Mouse (Mus musculus) layer of hippocampus, postnatal 25 days (tissue): Measurements from ENCODE around the gene 1700122O11Rik. TPM values are rescaled to one million over a fixed set of nuclear protein-coding genes. Genes with fewer than 3 reads are reported as not detected.

Experiments used
- DNase-seq, 2 experiments: peaks; one replicate each; pipeline ENCODE4 v3.0.0; 2022; ENCODE audit warnings: mixed read lengths in 2 of 2, low spot score in 1 of 2; ENCODE audit errors: extremely low spot score in 1 of 2
- total RNA-seq, 2 experiments: library from RNA; stranded (reverse); gene quantifications; 2 replicates each; pipeline ENCODE4 v1.2.3; 2021

The 1700122O11Rik gene
- not detected for total RNA-seq

DNA sequence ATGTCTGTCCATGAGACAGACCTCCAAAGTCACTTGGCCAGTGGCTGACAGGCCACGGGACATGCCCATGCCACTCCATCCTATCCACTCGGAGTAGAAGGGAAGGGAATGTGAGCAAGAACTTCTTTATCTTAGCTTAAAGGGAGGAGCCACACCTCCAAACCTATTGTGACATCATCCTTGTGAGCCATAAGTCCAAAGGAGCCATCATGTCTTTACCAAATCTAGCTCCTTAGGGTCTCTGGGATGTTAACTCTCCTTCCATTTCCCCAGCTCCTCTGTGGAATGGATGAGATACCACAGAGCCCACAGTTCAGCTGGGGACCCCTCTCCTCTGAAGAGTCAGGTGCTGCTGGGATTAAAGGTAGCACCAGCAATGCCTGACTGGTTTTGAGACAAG lies at the start of gene 1700122O11Rik:
Gene 1700122O11Rik, minus strand, starts transcription at position 101 of the 400 bp plus-strand sequence.
- DNase-seq: no peak

DNA sequence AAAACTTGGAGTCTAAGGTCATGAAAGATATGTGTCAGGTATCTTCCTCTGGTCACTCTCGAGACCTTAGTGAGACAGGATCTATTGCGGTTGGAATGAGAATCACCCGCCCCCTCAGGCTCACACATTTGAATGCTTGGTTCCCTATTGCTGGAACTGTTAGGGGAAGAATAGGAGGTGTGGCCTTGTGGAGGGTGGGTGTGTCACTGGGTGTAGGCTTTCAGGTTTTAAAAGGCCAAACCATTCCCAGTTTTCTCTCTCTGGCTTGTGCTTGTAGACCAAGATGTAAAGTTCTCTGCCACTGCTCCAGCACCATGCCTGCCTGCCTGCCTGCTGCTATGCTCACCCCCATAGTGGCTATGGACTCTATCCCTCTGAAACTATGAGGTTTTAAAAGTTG lies 42.5 kb upstream of the 1700122O11Rik start:
- no peak for DNase-seq

DNA sequence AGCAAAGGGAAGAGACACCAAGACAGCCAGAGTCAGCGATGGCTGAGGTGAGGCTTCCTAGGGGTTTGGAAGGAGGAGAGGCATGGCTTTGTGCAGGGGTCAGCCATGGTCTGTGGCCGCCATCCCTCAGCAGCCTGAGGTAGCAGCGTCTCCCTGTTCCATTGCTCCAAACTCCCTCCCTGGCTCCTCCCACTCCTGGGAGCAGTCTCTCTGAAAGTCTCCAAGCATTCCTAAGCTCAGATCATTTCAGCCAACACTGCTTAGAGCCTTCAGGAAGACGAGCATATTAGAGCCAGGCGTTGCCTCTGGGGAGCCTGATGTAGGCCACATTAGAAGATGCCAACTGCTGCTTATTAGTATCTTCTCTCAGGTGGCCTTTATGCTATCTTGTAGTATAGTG lies 29.6 kb upstream of the 1700122O11Rik start:
- DNase-seq: no peak

DNA sequence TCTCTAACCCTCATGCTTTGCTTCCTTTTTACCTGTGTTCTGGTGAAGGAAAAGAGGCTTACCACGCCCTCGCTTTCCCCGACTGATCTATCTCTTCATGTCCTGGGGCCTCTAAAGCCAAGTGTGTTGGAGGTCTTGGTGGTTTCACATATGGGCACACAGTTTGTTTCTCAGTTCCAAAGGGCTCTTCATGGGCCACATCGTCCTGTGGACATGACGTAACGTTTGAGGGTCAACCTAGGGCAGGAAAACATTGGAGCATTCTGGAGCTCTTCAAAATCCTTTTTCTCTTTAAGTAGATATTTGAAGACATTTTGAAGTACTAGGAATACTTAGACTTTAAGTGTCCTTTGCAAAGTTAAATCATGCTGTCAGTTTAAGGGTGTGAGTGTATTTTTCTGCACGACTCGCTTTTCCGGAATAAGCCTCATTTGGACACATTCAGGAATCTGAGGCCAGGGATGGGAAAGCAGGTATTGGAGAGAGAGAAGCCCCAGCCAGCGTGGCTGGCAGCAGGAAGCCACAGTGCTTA lies 29.1 kb upstream of the 1700122O11Rik start:
- no peak for DNase-seq

DNA sequence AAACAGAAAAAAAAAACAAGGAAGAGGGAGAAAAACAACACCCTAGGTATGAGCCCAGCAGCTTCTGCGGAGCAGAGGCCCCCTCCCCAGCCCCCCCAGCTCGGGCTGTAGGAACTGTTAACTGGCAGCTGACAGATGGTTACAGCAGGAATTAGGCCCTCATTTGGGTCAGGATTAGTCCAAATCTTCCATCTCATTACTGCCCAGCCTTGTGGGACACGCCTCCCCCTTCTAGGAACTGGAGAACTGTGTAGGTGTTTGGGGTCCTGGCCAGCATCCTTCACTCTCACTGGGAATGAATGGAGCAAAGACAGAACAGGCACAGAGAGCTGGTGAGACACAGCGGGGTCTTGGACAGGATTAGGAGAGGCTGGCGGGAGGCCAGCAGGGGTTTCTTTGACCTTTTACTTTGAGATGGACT lies 27.0 kb upstream of the 1700122O11Rik start:
- DNase-seq: no peak

DNA sequence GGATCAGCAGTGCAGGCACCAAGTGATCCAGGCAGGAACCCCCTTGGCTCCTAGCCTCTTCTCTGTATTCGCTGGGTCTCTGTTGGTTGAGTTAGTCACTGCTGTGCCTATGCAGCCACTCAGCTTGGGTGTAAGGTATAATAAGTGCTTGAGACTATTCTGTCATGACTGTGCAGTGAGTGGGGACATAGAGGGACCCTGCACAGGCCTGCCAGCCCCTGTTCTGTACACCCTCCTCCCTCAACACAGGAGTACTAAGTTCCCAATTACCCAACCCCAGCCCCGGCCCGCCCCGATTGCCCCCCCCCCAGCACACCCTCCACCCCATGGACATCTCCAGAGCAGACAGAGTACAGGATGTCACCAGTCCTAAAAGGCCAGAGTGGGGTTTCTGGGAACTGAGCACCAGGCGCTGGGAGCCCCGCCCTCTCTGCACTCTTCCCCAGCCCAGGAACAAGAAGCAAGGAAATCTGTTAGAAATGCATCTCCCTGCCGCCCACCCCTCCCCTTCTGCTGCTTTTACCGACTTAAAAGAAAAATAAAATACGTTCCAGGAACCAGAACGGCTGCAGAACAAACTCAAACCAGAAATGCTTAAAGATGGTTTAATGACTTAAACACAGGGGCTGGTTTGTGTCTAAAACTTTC lies 26.2 kb upstream of the 1700122O11Rik start:
- DNase-seq: no peak

DNA sequence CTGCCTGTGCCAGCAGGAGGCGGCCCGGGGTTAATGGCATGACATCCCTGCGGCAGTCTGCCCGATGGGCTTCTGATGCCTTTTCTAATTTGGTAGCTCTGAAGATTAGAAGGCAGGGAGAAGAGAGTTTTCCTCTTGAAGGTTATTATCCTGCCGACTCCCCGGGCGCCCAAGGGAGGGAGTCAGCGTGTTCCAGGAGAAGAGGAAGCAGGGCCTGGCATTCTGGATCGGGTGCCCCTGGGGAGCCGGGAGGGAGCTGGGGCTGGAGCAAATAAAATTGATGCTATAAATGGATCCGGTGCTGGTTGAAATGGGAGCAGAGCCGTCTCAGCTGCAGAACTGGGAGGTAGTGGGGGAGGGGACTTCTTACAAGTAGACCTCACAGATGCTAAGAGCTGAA lies 19.3 kb upstream of the 1700122O11Rik start:
- no peak for DNase-seq

DNA sequence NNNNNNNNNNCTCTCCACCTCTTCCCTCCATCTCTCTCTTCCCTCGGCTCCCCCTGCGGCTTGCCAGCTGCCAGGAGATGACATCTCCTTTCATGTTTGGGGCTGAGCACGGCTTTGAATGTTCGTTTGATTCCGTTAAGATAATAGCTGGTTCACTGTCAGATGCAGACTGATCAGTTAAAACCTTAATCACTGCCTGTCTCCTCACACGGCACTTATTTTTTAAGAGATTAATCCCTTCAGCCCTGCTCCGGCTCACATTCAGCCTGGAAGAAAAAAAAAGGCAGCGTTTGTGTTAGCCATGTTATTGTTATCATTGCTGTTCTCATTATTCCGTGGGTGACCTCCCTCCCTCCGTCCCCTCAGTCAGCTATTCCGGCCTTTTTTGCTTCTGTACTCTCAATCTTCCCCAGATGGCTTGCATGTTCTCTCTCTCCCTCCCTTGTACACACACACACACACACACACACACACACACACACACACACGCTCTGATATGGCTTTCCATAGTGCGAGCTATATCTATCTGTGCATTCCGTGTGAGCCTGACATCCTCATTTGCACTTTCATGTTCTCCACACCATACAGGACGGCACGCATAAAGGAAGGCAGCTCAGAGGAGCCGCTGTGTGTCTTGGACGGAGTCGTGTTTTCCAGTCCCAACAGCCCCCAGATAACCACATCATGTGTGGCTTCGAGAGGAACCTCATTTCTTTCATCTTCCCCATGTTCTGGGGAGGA lies 17.2 kb upstream of the 1700122O11Rik start:
- no peak for DNase-seq

DNA sequence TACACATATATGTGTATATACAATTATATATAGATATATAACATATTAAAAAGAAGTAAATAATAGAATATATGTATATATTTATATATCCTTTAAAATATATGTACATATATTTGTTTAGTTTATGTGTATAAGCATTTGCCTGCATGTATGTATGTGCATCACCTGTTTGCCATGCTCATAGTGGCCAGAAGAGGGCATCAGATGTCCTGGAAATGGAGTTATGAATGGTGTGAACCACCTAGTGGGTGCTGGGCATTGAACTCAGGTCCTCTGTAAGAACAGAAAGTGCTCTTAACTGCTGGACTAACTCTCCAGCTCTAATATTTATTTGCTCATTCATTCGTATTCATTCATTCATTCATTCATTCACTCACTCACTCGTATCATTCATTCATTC lies 15.6 kb upstream of the 1700122O11Rik start:
- DNase-seq: no peak

DNA sequence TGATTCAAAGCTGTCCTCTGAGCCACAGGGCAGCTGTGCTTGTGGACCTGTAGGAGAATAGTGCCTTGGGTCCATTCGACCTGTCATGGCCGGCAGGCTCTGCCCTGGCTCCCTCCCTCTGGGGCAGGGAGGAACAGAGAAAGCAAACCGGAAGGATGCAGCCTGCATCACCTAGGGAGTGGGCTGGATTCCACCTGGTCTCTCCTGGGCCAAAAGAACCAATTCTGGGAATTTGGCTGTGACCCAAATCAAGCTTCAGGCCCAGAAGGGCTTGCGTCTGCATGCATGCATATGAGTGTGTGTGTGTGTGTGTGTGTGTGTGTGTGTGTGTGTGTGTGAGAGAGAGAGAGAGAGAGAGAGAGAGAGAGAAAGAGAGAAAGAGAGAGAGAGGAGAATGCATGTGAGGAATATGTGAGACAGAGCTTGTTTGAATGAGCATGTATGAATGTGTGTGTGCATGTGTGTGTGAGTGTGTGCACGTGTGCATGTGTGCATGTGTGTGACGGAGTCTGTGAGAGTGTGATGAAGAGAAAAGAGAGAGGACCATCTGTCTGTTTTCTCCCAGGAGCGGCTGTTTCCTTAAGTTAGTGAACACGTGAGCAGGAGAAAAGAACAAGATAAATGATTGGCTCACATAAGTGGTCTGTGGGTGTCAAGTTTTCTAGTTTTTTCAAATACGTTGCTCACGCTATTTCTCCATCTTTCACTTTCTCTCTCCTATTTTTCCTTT lies 14.4 kb upstream of the 1700122O11Rik start:
- no peak for DNase-seq

DNA sequence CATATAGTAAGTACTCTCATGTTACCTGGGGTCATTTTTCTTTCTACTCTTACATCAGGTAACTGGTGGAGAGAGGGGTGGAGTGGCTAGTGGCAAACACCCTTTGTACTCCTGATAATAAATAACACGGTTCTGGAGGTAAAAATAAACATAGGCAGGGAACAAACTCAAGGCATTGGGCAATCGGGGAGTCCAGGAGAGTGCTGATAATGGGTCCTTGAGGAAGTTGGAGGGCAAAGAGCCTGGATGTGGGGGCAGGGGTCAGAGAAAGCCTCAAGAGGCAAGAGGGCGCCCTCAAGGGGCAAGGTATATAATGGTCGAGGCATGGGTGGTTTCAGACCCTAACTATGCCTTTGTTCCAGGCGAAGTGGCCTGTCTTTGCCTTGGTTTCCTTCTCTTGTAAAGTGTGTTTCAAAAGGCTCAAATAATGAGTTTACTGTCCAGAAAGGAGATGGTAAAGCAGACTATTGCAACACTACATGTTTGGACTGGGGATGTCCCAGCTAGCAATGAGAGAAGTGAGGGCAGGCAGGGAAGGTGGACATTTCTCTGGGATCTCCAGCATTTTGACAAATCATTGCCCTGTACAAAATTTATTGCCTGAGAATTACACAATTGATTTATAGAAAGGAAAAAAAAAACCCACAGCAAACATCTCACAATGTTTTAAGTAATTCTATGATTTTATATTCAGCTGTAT lies 13.7 kb upstream of the 1700122O11Rik start:
- no peak for DNase-seq

DNA sequence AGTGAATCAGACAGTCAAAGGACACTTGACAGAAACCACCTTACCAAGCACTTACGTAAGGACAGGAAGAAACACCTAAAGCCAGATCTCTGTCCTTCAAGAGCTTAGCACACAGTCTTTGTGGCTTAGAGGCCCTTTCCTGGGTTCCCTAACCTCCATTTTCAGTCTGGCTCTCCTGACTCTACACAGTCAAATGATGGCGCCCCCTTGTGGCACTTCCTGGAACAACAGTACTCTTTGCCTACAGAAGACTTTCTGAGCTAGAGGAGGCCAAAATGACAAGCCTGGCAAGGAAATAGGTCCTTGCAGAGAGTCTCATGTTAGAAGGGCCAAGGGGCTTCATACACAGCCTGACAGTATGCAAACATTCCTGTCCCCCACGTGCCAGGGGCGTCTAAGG lies 7.5 kb upstream of the 1700122O11Rik start:
- DNase-seq: peak in 1 of 2 experiments; percentile 84

DNA sequence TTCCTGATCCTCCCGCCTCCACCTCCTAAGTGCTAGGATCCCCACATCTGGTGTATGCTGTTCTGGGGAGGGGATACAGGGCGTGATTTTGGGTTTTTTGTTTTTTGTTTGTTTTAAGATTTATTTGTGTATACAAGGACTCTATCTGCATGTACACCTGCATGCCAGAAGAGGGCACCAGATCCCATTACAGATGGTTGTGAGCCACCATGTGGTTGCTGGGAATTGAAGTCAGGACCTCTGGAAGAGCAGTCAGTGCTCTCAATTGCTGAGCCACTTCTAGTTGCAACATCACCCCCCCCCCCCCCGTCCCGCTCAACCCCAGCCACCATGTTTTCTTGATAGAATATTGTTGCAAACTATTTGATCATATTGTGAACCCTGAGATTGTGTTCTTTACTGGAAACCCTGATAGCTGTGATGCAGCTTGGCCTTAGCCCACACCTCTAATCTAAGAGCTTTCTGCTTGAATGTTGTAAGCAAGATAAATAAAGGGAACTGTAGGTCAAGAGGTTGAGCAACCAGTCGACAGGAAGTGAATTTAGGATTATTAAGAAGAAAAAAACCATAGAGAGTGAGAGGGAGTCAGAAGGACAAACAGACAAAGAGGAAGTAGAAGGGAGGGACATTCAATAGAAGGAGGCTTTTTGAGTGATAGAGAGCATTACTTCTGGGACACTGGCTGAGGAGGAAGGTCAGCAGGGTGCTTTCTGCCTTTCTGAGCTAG lies 5.2 kb upstream of the 1700122O11Rik start:
- DNase-seq: no peak

DNA sequence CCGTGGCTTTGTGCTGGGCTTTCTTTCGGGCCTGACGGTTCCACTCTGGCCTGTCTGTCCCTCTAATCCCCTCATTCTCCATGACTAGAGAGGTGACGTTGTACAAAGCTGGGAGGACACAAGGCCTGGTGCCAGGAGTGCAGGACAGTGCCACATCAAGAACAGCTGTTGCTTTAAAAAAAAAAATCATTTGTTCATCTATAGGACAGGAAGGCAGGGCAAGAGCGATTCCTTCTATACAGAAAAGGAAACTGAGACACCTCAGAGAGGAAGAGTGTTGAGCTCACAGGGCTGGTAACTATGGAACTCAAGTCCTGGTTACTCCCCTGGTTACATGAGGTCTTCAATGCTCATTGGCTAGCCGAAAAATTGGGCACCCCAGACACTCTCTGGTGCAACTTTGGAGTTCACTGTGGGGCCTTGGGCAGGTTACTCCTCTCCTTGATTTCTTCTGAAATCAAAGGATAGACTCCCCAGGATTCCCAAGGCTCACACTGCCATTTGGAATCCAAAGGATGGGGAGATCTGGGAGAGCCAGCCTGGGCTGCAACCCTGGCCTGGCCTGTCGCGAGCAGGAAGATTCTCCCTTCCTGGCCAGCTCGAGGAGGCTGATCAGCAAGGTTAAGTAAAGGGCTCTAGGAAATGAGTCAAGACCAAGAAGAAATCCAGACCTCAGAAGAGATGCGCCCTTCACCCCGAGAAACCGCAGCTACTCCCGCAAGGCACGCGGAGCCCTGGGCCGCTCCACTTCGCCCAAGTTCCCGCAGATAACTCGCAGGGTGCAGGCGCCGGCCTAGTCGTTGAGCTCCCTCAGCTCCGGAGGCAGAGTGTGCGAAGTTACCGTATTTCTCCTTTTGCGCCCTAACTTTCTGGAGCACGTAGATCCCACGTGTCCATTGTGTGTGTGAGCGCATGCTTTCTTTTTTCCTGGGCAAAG lies 3.5 kb upstream of the 1700122O11Rik start:
- peak in 1 of 2 experiments; percentile 34 for DNase-seq

DNA sequence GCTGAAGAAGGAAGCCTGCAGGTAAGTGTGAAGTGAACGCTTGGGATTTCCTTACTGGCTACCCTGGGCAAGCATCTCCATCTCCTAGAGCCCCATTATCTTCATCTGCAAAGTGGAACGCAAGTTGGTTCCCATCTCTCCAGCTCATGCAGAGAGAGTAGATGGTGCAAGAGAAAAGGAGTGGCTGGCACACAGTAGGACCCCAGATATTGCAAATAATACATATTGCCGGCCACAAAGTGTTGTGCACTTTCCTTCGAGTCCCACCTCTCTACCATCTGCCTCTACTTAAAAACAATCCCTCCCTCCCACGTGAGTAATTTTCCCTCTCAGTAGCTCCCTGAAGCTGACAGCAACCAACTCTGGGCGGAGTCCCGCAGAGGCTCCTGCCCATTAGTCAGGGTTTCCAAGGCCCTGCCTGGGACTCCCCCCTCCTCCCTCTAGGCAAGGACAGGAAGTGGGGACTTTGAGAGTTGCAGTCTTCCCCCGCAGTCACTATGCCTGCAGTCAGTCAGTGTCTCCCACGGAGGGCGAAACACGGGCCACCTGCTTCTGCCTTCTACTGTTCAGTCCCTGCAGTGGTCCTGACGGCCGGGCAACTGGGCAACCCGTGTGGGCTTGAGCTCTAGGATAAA lies 1.3 kb upstream of the 1700122O11Rik start:
- no peak for DNase-seq

DNA sequence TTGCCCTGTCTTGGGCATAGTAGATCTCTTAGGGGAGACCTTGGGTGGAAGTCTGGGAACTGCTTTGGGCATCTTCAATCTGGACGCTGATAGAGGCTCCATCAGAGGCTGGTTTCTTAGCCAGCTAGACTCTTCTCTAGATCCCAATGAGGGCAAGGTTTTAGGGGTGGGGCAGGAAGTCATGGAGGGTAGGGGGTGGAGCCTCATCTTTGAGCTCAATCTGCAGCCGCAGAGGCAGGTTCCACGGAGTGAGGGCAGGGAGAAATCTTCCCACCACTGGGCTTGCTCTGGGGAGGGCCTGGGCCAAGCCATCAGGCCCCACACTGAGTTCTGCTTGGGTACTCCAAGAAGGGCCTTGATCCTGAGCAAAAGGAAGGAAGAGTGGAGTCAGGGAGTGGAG lies 1.2 kb downstream of the 1700122O11Rik start:
- no peak for DNase-seq

DNA sequence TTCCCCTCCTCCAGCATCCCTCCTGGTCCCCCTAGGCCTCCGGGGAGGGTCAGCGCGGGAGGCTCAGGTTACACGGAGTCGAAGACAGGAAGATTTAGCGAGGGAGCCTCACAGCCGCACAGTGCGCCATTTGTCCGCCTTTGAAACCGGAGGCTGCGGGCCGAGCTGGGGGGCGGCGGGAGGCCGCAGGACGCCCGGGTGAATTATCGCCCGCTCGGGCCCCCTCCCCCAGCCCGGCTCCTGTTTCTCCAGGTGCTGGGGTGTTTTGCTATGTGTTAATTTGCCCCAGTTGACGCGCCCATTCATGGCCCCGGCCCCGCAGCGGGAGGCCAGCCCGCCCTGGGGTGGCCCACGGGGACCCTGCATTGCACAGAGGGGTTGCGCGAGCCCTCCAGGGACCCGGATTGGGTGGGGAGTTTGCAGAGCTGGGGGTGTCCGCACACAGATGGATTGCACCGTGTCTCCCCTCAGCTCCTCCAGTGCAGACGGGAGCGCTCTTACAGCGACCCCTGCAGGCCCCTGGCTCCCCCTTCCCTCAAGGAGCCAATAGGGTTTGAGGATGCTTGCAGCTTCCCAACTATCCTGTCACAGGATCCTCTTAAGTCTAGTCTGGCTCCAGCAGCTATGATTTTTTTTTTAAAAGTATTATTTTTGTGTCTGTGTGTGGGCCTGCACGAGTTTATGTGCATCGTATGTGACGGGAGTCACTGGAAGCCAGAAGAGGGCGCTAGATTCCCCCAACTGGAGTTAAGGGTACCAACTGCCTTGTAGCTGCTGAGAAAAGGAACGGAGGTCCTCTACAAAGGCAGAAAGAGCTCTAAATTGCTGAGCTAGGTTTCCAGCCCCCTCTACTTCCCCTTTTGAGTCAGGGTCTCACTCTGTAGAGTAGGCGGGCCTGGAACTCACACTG lies 6.3 kb downstream of the 1700122O11Rik start:
- peak in 1 of 2 experiments; percentile 11 for DNase-seq
